Mouse (Mus musculus) frontal cortex, adult 2 months (tissue): ENCODE measurements at regions not wholly inside any gene's neighbourhood (a gene's known extent, or its start where the extent isn't known, plus 50 kb on each side); places are given as distances from the start of the nearest gene placed in this dataset.

ENCODE experiments used
- DNase-seq, 2 experiments: peaks; one replicate each; pipeline ENCODE4 v3.0.0; 2022; ENCODE audit warnings: low spot score in 1 of 2; ENCODE audit errors: extremely low spot score in 1 of 2

- DNase-seq, result no peak
Measured at GRCm38 (mm10) chr14:113566885-113567284, 252.5 kb downstream of the Tpm3-rs7 start.

DNA sequence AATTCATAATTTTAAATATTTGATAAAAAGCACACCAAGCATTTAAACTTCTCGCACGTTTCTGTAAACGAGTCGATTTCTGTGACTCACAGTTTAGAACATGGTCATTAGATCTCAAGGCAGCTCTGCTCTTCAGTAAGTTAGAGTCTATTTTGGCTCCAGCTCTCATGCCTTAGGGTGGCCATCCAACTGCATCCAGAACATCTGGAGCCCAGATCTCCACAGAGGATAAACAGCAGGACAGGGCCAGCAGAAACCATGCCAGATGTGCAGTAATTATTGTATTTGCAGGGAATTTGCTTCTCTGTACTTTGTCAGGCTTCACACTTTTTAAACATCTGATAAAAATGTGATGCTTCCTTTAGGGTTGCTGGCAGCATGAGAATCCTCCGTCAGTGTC lies 276.4 kb downstream of the Tpm3-rs7 start:
- no peak for DNase-seq

- DNase-seq, result peak in 1 of 2 experiments; percentile 18
Measured at GRCm38 (mm10) chr14:113627115-113627514, 312.7 kb downstream of the Tpm3-rs7 start.

- DNase-seq, result no peak
Measured at GRCm38 (mm10) chr14:113651296-113651695, 336.9 kb downstream of the Tpm3-rs7 start.

DNA sequence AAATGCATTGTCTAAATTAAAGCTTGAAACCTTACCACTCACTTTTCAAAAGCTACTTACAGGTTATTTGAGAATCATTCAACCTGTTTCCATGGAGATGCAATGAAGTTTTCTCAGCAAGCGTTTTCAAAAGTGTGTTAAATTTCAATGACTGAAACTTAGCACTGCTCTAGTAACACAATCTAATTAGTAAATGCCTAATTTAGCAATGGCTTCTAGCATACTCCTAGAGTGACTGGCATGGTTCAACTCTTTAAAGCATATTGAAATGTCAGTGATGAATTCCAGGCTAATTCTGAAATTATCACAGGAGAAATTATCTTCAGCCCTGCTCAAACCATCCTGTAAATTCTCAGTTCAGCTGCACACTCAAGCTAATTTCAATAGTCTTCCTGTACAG lies 342.5 kb downstream of the Tpm3-rs7 start:
- peak in 1 of 2 experiments; percentile 2 for DNase-seq

DNA sequence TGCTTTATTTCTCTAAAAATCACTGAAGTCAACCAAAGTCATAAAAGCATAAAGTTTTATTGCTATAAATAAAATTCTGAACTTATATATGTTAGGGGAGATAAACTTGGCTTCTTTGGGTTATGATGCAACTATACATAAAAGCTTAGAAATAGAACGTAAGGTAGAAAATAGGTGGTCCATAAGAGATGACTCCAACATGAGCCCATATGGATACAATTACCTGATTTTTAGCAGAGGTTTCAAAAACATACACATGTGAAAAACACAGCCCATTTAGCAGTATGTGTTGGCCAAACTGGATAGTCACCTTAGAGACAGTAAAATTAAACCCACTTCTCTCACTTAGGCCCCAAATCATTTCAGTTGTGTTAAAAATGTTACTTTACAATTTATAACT lies 354.3 kb downstream of the Tpm3-rs7 start:
- DNase-seq, result no peak

- DNase-seq, result no peak
Measured at GRCm38 (mm10) chr14:113669386-113669785, 355.0 kb downstream of the Tpm3-rs7 start.

- DNase-seq, result no peak
Measured at GRCm38 (mm10) chr14:113710953-113711352, 396.5 kb downstream of the Tpm3-rs7 start.
